Mouse (Mus musculus) testis, adult 2 months (tissue): ENCODE results near the gene Fat3.

Experiments used
- CTCF ChIP-seq: fragments of 200-500 bp; IDR thresholded peaks from 2 replicates; pipeline ENCODE4 v1.5.1; 2012; ENCODE audit warnings: low read depth, mild to moderate bottlenecking, inconsistent platforms, low read length, moderate library complexity; ENCODE audit not compliant: control insufficient read depth, insufficient read depth, insufficient replicate concordance
- POLR2A ChIP-seq: fragments of 200-500 bp; IDR thresholded peaks from 2 replicates; pipeline ENCODE4 v1.6.1; 2012; ENCODE audit warnings: low read depth, mild to moderate bottlenecking, inconsistent platforms, low read length, moderate library complexity; ENCODE audit not compliant: control insufficient read depth

- TF ChIP-seq POLR2A (no peak), CTCF (no peak)
These were observed at the start of gene Fat3 for GRCm38 (mm10) chr9:16501186-16501711.
